Mouse (Mus musculus) adrenal gland, postnatal 10 days (tissue): Measurements from ENCODE around the gene 4930467E23Rik. TPM values are rescaled to one million over a fixed set of nuclear protein-coding genes. Genes with fewer than 3 reads are reported as not detected.
"Not testable (repeated sequence)": the region's sequence is repeated elsewhere in the genome, so short reads cannot be mapped to it uniquely, and the experiment has no call there.

Experiments
- DNase-seq: peaks from one replicate; pipeline ENCODE4 v3.0.0; 2021; ENCODE audit warnings: mixed read lengths
- total RNA-seq, 2 experiments: library from RNA; stranded (reverse); gene quantifications; 2 replicates each; pipeline ENCODE4 v1.2.3; 2021

4930467E23Rik gene
- total RNA-seq, 2 experiments from 2014 or later = 0.45 TPM; not detected in 1

GRCm38 (mm10) chr8:19711171-19711860 lies 18.1 kb upstream of the 4930467E23Rik start:
- DNase-seq = not testable (repeated sequence)

- DNase-seq = not testable (repeated sequence)
Observed at GRCm38 (mm10) chr8:19712227-19712750, 17.1 kb upstream of the 4930467E23Rik start.

GRCm38 (mm10) chr8:19712816-19713215 lies 16.6 kb upstream of the 4930467E23Rik start:
- not testable (repeated sequence) for DNase-seq

GRCm38 (mm10) chr8:19713232-19713834 lies 16.0 kb upstream of the 4930467E23Rik start:
- not testable (repeated sequence) for DNase-seq

- not testable (repeated sequence) for DNase-seq
Observed at GRCm38 (mm10) chr8:19714426-19714825, 14.9 kb upstream of the 4930467E23Rik start.

GRCm38 (mm10) chr8:19715266-19715665 lies 14.1 kb upstream of the 4930467E23Rik start:
- DNase-seq = not testable (repeated sequence)

GRCm38 (mm10) chr8:19717851-19718250 lies 11.5 kb upstream of the 4930467E23Rik start:
- not testable (repeated sequence) for DNase-seq

GRCm38 (mm10) chr8:19719513-19719912 lies 9.9 kb upstream of the 4930467E23Rik start:
- DNase-seq = not testable (repeated sequence)

GRCm38 (mm10) chr8:19724871-19725270 lies 4.5 kb upstream of the 4930467E23Rik start:
- DNase-seq = not testable (repeated sequence)

GRCm38 (mm10) chr8:19751773-19752172 lies 22.4 kb downstream of the 4930467E23Rik start:
- not testable (repeated sequence) for DNase-seq

- DNase-seq = not testable (repeated sequence)
Observed at GRCm38 (mm10) chr8:19754178-19754577, 24.8 kb downstream of the 4930467E23Rik start.

- not testable (repeated sequence) for DNase-seq
Observed at GRCm38 (mm10) chr8:19754961-19755360, 25.6 kb downstream of the 4930467E23Rik start.

- not testable (repeated sequence) for DNase-seq
Observed at GRCm38 (mm10) chr8:19761660-19762059, 32.3 kb downstream of the 4930467E23Rik start.

GRCm38 (mm10) chr8:19762860-19763592 lies 33.6 kb downstream of the 4930467E23Rik start:
- DNase-seq = not testable (repeated sequence)

GRCm38 (mm10) chr8:19765531-19765930 lies 36.2 kb downstream of the 4930467E23Rik start:
- DNase-seq = not testable (repeated sequence)

GRCm38 (mm10) chr8:19773461-19773860 lies 44.1 kb downstream of the 4930467E23Rik start:
- not testable (repeated sequence) for DNase-seq

GRCm38 (mm10) chr8:19776311-19776710 lies 46.9 kb downstream of the 4930467E23Rik start:
- not testable (repeated sequence) for DNase-seq

- not testable (repeated sequence) for DNase-seq
Observed at GRCm38 (mm10) chr8:19777500-19777899, 48.1 kb downstream of the 4930467E23Rik start.

- peak; percentile 79 for DNase-seq
Observed at GRCm38 (mm10) chr8:19778126-19778525, 48.8 kb downstream of the 4930467E23Rik start.

GRCm38 (mm10) chr8:19778891-19779290 lies 49.5 kb downstream of the 4930467E23Rik start:
- not testable (repeated sequence) for DNase-seq

GRCm38 (mm10) chr8:19780212-19780611 lies 50.8 kb downstream of the 4930467E23Rik start:
- not testable (repeated sequence) for DNase-seq

GRCm38 (mm10) chr8:19780658-19781057 lies 51.3 kb downstream of the 4930467E23Rik start:
- DNase-seq = not testable (repeated sequence)
